Mouse (Mus musculus): ENCODE measurements at regions not wholly inside any gene's neighbourhood (a gene's known extent, or its start where the extent isn't known, plus 50 kb on each side); places are given as distances from the start of the nearest gene placed in this dataset.

DNA sequence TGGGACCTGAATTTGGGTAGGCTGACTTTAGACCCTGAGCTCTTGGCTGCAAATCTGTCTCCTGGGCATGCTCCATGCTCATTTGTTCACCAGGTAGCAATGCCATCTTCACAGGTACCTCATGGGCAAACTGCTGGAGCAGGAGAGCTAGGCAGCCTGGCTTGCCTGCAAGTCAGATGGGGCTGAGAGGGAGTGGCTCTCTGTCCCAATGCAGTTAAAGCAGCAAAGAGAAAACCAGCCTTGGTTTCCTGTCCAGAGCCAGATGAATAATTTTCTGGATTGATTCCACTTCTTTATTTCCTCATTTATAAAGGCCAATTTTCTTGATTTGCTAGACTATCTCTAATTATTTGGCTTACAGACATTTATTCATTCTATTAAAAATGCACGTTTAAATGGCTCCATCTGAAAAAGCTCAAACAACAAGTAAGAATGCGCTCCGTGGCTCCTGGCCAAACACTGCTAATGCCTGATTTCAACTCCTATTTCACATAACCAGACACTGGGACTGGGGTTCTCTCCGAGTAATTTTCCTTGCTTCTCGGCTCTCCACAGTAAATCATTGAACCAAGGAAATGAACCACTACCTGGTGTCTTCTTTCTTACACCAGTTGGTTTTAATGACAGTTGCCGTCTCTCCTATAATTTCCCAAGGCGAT lies 60.5 kb downstream of the Rsl24d1 start:
- DNase-seq (ENCODE audit: low spot score in 2 of 2), result peak in 1 of 2 experiments; percentile 31

DNA sequence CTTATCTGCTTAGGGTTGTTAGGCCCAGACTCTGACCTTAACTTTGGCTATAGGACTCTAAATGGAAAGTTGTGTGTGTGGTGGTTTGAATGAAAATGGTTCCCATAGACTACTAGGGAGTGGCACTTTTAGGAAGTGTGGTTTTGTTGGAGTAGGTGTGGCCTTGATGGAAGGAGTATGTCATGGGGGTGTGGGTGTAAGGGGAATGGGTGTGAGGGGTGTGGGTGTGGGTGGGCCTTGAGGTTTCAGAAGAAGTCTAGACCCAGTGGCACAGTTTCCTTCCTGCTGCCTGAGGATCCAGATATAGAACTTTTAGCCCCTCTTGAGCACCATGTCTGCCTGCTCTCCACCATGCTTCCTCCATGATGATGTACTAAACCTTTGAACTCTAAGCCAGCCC lies 63.4 kb downstream of the Rsl24d1 start:
- DNase-seq (ENCODE audit: low spot score in 2 of 2), result no peak

DNA sequence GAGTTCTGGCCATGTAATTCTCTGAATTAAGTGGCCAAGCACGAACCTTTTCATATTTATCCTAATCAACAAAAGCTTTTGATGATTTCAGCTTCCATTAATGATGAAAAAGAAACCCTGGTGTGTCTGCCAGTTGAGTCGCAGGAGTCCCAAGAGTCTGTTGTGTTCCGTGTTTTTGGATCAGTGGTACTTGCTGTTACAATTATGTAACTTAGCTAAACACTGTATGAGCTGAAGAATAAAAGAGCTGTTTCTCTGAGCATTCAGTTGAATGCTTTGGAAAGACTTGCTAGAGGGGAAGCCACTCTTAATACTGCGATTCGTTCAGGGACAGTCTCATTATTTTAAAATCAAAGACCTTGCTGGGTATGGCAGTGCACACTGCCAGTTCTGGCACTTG lies 70.1 kb downstream of the Rsl24d1 start:
- peak; percentile 12 to 71 for DNase-seq (ENCODE audit: low spot score in 2 of 2)

DNA sequence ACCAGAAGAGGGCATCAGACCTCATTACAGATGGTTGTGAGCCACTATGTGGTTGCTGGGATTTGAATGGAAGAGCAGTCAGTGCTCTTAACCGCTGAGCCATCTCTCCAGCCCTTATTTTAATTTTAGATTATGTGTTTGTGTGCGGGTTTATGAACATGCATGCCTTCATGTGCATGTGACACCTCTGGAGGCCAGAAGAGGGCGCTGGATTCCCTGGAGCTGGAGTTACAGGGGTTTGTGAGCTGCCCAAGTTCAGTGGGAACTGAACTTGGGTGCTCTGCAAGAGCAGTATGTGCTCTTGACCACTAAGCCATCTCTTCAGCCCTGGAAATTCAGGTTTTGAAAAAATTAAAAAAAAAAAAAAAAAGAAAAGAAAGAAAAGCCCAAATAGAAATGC lies 71.7 kb downstream of the Rsl24d1 start:
- DNase-seq (ENCODE audit: low spot score in 2 of 2), result no peak

DNA sequence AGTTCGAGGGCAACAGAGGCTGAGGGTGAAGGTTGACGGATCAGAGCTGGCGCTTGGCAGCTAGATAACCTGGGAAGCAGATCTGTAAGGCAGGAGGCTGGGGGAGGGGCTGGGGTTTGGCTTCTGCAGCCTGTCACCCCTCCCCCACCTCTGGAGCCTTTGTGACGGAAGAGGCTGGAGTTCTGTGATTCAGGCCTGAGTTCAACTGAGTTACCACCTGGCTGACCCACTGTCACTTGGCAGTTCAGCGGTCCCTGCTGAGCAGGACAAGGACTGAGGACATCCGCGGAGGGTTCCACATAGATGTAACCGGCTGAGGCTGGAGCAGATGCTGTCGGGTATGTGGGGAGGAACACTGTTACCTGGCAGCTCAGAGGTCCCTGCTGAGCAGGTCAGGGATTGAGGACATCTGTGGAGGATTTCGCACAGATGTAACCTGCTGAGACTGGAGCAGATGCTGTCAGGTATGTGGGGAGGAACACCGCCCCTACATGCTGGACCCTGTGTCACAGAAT lies 79.1 kb downstream of the Rsl24d1 start:
- DNase-seq (ENCODE audit: low spot score in 2 of 2), result no peak

DNA sequence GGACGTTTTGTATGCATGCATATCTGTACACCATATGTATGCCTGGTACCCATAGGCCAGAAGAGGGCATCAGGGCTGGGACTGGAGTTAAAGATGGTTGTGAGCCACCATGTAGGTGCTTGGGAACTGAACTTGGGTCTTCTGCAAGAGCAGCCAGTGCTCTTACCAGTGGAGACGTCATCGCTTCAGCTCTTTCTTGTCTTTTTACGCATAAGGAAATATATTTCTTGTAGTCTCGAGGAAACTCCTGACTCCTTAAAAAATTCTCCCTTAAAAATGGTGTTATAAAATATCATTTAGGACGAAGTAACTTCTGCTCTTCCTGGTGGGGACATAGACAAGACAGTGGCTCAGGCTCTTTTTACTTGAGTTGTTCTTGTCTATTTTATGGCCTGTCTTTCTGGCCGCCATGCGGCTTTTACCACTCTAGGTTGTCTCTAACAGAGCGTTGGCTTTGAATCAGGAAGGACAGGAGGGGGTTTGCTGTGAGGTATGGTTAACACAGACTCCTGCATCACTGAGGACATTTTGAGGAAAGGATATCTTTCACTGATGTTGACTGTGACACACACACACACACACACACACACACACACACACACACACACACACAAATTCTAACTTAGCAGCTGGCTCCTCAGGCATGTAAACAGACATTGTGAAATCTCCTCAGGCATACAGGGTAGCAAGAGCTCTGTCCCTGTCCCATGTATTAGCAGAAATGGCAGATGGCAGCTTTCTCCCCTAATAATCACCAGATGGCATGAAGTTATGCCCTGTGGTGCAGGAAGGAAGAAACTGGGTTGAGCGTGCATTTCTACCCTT lies 85.2 kb downstream of the Rsl24d1 start:
- DNase-seq (ENCODE audit: low spot score in 2 of 2), result peak; percentile 14 to 59

DNA sequence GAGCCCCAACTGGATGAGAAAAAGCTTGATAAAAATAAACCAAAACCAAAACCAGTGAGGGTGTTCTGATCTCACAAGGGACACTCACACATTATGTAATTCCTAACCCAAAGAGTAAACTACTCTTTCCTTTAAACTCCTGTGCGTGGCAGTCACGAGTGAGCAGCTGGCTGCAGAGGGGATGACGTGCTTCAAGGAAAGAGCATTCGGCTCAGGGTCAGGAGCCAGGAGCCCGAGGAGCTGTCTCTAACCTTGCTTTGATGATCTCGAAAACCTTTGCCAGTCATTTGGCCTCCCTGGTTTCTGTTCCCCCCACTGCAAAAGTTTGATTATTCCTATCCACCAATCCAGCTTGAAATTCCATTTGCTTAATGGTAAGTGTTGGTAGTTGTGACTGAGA lies 109.9 kb downstream of the Rsl24d1 start:
- no peak for DNase-seq (ENCODE audit: low spot score in 2 of 2)

DNA sequence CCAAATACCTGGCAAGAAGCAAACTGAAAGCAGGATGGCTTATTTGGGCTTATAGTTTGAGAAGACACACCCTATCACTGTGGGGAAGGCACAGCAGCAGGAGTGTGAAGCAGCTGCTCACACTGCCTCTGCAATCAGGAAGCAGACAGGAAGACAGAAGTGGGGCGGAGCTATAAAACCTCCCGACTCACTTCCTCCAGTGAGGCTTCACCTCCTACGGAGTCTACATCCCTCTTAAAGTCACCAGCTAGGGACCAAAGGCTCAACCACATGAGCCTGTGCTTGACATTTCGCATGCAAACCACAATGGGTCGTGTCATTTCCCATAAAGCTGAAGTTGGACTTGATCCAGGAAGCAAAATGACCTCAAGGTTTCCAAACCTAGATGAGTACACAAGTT lies 127.0 kb downstream of the Rsl24d1 start:
- DNase-seq (ENCODE audit: low spot score in 2 of 2), result no peak

DNA sequence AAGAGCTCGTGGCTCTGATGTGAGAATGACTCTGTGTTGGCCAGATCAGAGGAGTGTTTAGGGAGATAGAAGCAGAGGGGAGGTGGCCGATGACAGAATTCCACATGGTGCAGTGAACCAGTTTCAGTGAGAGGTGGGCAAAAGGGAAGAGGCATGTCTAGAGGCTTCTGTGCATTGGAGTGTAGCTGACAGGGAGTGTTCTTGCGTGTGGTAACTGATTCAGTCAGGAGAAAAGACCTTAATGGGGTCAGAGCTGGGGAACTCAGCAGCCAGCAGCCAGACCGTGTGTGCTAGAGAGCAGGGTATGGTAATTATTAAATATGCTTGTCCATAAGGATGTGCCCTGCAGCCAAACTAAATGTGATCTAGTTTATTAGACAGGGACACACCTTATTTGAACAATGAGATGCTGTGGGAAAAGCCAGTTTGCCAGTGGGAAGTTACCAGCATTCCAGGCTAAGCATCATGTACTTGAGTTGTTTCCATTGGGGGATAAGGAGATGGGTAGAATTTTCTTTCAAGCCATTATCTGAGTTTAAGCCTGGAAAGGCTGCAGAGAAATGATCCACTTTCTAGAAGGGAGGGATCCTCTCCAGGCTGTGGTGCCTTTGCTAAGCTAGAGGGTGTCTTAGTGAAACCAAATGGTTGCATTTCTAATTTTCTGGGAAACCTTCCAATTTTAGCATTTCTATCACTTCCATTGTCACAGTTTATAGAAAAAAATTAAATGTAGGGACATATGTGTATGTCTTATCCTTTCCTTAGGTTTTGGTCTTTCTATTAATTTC lies 129.5 kb downstream of the Rsl24d1 start:
- no peak for DNase-seq (ENCODE audit: low spot score in 2 of 2)

DNA sequence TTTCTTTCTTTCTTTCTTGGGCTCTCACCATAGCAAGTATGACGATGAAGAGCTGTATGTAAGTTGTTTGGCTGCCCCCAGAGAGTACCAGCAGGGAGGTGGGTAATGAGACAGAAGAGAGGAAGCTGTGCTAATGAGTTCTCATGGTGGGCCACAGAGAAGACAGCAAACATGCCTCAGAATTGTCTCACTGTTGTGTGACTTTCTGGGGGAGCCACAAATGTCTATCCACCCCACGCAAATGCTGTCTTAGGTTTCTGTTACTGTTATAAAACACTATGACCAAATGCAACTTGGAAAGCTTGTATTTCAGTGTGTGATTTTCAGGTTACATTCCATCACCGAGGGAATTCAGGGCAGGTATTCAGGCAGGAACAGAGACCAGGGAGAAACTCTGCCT lies 131.0 kb downstream of the Rsl24d1 start:
- DNase-seq (ENCODE audit: low spot score in 2 of 2), result no peak

DNA sequence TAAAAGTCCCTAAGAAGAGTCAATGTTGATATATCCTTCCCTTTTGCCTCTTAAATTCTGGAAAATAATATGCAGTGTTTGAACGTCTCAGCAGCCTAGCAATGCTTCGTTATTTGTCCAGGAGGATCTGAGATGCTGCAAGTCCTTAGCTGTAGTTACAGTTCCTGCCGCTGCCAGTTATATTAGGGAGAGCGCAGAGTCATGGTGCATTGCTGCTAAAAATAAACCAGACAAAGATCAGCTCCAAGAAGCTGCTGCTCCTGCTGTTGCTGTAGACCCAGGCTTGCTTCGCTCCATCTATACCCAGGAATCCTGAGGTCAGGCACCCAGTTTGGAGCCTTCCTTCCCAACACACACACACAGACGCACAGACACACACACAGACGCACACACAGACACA lies 132.3 kb downstream of the Rsl24d1 start:
- no peak for DNase-seq (ENCODE audit: low spot score in 2 of 2)

DNA sequence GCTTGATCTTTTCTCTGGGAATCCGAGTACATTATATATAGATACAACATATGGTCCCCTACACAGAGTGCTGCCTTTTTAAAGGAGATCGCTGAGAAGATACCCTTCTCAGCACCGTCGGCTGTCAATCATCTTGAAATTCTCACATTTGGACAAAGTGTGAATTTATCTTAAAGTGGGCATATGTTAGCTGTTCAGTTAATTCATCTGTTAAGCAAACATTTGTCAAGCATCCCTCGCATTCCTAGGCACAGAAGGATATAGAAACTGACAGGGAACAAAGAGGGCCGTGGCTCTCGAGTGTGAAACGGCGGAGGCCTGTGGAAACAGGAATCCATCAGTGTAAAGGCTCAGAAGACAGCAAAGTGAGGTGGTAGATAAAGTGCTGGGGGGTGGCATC lies 144.9 kb downstream of the Rsl24d1 start:
- DNase-seq (ENCODE audit: low spot score in 2 of 2), result peak in 1 of 2 experiments; percentile 36

DNA sequence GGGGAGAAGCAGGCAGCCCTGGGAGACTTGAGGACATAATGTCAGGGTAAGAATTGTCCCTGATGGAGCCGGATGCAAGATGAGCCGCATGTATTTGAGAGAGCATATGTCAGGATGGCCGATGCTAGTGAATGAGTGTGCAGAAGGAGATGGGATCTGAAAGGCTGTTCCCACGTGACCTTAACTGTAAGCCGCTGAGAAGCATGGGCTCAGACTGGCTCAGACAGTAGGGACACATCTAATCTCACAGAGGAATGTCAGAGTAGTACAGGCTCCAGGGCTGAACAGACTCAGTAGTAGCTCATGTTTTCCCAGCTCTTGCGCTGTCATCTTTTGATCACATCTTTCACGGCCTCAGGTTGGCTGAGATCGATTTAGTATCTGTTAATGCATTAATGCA lies 145.4 kb downstream of the Rsl24d1 start:
- no peak for DNase-seq (ENCODE audit: low spot score in 2 of 2)

DNA sequence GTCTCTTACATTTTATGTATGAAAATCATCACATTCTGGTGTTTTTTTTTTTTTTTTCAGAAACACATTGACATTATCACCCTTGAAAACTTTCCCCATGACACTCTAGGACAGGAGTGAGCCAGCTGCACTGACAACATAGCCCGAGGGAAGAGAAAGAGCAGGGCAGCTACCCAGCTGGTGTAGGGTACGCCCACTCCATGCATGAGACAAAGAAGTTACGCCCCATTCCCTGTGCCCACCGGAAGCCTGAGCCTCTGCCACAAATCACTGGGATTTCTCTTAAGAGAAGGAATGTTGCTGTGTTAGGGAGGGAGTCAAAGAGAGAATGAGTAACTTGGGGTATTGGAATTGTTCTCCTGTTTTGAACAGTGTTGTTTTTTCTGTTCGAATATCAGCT lies 149.5 kb downstream of the Rsl24d1 start:
- DNase-seq (ENCODE audit: low spot score in 2 of 2), result no peak

DNA sequence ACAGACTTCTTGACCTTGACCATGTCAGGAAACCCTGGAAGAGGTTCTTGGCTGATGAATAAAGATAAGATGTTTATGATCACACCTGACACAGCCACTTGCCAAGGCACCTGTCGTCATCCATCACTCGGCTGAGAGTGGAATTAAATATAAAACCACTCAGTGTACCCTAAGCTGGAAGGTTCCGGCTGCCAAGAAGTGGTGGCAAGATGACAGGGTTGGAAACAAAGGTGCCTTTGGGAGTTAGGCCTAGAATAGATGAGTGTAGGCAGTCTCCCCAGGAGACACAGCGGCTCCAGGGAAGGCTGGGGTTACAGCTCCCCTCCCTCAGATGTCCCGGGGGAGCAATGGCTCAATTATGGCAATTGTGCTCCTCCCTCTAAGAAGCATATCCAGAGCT lies 157.0 kb downstream of the Rsl24d1 start:
- DNase-seq (ENCODE audit: low spot score in 2 of 2), result no peak

DNA sequence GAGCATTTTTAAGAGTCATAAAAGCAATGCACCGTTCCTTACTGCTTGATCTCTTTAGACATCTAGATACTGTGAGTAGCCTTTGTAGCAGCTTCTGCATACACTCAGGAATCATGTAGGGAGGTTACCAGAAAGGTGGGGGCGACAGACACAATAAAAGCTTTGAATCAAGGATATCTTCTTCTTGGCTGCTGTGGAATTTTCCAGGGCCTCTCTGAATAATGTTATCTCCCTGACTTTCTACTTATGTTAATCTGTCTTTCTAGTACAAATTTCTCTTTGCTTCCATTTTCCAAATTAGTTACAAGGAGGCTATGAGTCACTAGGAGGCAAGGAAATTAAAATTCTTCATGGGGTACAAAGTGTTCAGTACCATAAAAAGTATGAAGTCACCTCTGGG lies 159.4 kb downstream of the Rsl24d1 start:
- no peak for DNase-seq (ENCODE audit: low spot score in 2 of 2)

DNA sequence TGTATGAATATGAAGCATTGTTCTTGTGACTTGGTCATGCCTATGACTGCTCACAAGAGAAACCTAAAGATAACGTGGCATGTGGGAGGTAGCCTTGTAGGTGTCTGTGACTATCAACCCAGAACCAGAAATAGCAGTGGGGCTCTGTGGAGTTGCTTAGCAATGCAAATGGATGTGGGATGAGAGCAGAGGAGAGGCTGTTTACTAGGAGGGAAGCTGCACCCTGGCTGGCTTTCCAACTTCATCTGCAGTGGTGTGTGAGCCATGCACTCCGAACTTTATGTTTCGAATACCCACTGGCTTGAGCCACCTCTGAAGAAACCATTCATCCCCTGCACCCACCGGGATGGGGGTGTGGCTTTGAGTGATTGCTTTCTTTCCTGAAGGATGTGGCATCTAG lies 160.5 kb downstream of the Rsl24d1 start:
- DNase-seq (ENCODE audit: low spot score in 2 of 2), result peak; percentile 26 to 30

DNA sequence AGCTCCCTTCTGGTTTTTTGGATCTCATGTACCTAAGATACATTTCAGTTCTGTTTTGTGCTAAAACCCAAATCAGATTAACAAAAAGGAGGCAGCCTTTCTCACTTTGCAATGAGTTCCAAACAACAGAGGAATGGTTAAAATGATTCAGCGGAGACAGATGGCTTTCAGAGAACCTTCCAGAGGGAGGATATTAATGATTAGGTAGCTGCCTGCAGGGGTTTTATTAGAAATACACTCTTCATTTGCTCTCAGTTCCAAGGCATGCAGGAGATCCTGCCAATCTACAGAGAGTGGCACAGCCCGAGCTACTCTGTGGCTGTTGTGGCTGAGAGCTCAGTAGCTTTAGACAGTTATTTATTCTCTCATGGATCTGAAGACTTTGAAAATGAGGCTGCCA lies 162.4 kb downstream of the Rsl24d1 start:
- peak; percentile 35 to 65 for DNase-seq (ENCODE audit: low spot score in 2 of 2)

DNA sequence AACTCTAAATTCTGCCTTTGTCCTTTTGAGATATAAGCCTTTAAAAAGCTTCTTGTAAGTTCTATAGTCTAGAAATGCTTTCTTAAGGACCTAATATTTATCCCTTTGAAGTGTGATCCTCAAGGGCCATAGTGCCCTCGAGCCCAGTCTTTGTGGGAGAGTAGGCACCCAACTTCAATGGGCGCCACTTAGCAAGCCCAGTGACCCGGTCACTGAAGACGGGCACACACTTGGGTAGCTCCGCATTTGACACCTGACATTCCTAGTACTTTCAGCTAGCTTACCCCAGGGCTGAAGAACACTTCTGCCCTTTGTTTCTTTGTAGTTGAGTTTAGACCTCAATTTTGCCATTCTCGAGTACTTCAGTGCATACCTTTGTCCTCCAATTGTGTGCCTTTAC lies 182.1 kb downstream of the Rsl24d1 start:
- no peak for DNase-seq (ENCODE audit: low spot score in 2 of 2)

DNA sequence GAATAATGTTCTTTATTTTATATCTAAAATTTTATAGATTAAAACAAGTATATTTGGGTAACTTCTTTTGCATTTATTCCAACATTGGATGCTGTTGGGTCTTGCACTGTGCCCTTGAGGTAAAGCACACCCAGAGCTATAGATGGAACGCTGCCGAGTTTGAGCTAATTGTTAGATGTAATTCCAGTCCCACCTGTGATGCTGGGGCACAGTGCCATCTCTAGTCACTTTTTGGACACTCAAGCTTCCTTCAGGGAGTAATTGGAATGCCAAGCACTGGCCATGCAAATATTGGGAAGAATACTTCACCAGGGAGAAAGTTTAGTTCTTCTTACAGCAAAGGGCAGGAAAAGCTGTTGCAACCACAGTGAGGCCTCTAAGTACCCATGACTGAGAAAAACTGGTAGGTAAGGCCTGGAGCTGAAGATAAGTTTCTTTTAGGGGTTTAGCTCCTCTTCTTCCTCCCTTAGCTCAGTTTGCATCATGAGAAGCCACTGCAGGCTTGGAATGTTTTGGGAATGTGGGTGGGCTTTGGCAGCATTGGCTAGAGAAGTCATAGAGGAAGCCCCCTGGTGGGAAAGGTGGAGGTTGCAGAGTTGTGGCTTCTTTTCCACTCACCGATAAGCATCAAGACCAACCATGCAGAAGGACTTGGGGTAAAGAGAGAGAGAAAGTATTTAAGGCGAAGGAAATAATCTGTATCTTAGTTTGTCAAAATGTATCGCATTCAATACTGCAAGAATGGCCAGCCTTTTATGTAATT lies 189.1 kb downstream of the Rsl24d1 start:
- DNase-seq (ENCODE audit: low spot score in 2 of 2), result peak in 1 of 2 experiments; percentile 9

DNA sequence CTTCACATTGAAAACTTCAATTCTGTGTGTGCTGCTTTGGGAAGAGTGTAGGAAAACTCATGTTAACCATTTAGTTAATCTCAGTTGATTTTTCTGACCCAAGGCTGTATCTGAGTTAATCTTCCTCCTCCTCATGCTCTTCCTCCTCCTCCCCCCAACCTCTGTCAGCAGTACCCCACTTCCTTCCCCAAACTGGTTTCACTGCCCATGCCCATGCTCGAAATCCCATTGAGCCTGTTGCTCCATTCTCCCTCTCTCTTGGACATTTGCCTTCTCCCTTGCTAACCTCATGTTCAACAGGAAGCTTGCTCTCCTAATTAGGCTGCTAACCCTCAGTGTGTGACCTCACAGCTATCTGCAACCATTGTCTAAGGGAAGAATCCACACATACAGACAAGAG lies 203.8 kb downstream of the Rsl24d1 start:
- no peak for DNase-seq (ENCODE audit: low spot score in 2 of 2)
